Mouse (Mus musculus) G1E (cell line): ENCODE results near the gene Ptcd1.

Experiments
- CTCF ChIP-seq: IDR thresholded peaks from 2 replicates; pipeline ENCODE4 v1.5.1; 2012; ENCODE audit warnings: low read depth, low read length, inconsistent platforms, mixed read lengths
- TAL1 ChIP-seq: conservative IDR thresholded peaks from 2 replicates; pipeline ENCODE4 v1.6.1; 2012; ENCODE audit warnings: low read depth, low read length, inconsistent platforms, mixed read lengths

GRCm38 (mm10) chr5:145178461-145178980, 11.6 kb upstream of the Ptcd1 start:
- TF ChIP-seq CTCF (no peak), TAL1 (no peak)
